Mouse (Mus musculus) mouse trophoblast stem cell (cell line): Measurements from ENCODE around the gene Spns1.
"Not testable (repeated sequence)": the region's sequence is repeated elsewhere in the genome, so short reads cannot be mapped to it uniquely, and the experiment has no call there.

Experiments
- in situ Hi-C, 2 experiments: fragments of 300-500 bp; cut with MseI, MboI; formaldehyde crosslinking; loops; 2 replicates in 1 of 2; 3 replicates in 1 of 2; pipeline ENCODE4 v1.15.1; 2025

The Spns1 gene

DNA sequence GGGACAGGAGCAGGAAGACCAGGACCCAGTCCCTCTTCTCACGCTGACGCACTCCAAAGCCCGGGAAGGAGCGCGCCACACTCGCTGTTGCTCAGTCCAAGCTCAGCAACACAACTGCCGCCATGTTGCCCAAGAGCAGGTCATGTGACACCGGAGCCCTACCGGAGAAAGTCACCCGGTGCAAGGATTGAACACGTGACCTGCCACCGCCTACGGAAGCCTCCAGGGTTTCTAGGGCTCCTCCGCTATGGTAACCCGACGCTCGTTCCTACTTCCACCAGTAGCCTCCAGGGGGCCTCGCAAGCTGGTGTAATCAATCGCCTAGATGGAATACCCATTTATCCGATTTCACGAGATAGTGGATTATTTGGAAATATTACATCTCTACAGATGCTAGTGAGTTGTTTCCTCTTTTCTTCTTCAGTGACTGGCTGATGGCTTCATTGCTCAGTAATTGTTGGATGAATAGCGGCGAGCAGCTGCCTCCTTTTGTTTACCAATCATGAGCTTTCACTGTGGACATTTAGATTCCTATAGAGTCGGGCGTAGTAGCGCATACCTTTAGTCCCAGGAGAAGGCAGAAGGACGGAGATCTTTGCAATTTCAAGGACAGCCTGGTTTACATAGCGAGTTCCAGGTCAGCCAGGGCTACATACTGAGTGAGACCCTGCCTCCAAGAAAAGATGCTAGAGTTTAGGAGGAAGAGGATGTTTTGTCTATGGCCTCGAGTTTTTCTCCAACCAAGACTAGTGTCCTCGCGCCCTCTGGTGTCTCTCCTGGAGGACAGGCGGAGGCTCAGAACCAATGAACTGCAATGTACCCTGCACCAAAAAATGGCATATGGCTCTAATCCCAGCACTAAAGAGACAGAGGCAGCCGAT is at the start of gene Spns1:
Gene Spns1 (minus strand): TSS at position 173 of the 881 bp plus-strand sequence.
- in situ Hi-C loops: loop anchor here (5.0 to 10.0 kb wide), 2 partner anchors 55 to 123 kb away; no protein-coding TSS in a partner anchor

DNA sequence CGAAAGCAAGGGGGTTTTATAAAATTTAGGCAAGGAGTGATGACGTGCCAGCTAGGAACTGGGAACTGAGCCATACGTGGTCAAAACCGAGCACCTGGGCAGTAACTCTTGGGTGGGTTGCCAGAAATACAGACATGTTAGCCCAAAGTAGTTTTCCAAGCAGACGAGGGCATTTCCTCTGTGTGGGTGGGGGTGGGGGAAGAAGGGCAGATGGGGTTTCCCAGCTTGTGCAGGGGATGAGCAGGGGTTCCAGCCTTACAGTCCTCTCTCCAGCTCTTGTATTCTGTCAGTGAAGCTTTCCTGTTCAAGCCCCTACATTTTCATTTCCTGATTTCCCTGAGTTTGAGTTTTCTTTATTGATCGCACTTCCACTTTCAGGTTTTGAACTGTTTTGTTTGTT is 46.9 kb upstream of the Spns1 start:
- in situ Hi-C loops: no loop called here

DNA sequence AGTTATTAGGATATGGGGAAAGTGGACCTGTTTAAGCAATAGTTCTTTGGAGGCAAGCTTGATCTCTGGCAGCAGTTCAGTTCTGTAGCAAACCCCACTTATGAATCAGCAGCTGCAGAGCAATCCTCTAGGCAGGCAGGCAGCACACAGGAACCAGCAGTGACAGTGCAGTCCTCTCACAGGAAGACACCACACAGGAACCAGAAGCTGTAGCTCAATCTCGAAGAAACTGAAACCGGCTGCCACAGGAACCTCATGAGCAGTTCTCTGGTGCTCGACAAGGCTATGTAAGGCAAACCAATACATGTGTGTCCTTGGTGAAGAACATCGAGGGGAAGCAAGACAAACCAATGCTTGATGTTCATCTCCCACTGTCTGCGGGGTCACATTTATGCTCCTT is 44.5 kb upstream of the Spns1 start:
- in situ Hi-C loops: no loop called here

DNA sequence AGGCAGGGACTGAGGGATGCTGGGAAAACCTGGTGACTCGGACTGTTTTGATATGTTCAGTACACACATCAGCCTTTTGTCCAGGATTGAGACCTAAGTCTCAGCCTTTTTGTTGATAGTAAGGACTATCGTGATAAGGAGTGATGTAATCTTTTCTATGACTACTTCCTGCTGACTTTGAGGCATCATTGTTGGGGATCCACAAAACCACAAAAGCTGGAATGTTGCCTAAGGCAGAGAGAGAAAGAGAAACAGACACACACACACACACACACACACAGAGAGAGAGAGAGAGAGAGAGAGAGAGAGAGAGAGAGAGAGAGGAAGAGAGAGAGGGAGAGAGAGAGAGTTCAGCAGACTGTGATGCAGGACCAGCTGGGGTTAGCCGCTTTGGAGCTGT is 41.2 kb upstream of the Spns1 start:
- in situ Hi-C loops: no loop called here

- in situ Hi-C loops: no loop called here
These were observed 40.4 kb upstream of the Spns1 start for GRCm38 (mm10) chr7:126417606-126418005.

GRCm38 (mm10) chr7:126417045-126417444 is 39.8 kb upstream of the Spns1 start:
- in situ Hi-C loops: no loop called here

DNA sequence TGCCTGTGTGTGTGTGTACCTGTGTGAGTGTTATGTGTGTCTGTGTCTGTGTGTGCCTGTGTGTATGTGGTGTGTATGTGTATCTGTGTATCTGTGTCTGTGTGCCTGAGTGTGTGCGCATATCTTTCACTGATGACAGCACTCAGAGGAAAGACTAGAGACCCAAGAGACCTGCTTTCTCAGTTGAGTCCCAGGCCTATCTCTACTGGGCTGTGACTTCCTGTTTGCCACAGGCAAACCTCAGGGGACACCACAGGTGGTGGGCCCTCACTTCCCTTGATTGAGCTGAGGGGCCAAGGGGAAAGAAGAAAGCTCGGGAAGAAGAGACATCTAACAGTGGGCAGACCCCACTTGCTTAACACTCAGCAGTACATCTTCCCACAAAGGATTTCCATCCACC is 39.4 kb upstream of the Spns1 start:
- in situ Hi-C loops: no loop called here

- in situ Hi-C loops: no loop called here
These were observed 37.5 kb upstream of the Spns1 start, which contains the start of gene Cd19 for GRCm38 (mm10) chr7:126414725-126415124. Gene Cd19 (minus strand): TSS chr7:126414889.

- in situ Hi-C loops: no loop called here
These were observed 33.8 kb upstream of the Spns1 start for GRCm38 (mm10) chr7:126411061-126411460.

DNA sequence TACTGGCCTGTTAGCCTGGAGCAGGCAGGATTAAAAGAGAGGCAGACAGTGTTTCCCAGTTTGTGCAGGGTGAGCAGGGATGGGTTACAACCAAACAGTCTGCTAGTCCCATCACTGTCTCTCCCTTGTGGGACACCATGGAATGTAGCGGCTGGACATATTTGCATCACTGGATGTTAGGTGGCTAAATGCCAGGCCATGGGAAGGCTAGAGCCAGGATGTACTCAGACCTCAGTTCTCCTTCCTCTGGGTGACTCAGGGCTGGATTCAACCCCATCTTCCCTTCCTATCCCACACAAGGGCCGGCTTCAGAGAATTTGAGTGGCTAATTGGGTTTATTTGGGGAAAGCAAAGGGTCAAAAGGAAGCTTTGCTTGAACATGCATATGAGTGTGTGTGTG is 31.4 kb upstream of the Spns1 start:
- in situ Hi-C loops: no loop called here

DNA sequence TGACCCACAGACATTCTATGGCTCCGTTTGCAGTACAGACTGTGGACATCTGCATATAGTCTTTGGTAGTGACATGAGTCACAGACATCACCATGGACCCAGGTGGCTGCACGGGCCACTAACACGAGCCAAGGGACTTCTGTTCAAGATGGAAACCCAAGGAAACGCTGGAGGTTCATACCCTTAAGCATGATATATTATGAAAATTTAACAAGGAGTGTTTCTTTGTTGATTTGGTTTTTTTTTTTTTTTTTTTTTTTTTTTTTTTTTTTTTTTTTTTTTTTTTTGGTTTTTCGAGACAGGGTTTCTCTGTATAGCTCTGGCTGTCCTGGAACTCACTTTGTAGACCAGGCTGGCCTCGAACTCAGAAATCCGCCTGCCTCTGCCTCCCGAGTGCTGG is 25.3 kb upstream of the Spns1 start:
- in situ Hi-C loops: not testable (repeated sequence)

DNA sequence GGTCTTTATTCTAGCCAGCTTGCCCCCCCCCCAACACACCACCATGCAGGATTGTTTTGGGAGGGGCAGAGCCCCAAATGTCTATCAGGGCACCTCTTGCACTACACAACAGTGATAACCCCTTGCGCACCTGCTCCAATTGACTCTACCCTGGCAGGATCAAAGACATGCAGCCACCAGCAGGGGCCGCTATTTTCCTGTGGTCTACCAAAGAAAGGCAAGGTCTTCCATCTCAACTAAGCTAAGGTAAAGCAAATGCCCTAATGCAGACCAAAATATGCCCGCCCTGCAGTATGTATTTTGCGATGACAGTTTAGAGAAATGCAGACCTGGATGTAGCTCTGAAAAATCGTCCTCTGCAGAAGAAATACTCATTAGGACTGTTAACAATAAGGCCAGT is 22.3 kb upstream of the Spns1 start:
- in situ Hi-C loops: no loop called here

GRCm38 (mm10) chr7:126397822-126398221 is 20.6 kb upstream of the Spns1 start:
- in situ Hi-C loops: no loop called here

- in situ Hi-C loops: no loop called here
These were observed 20.0 kb upstream of the Spns1 start for GRCm38 (mm10) chr7:126397221-126397620.

- in situ Hi-C loops: no loop called here
These were observed 19.3 kb upstream of the Spns1 start, which contains the start of gene Nfatc2ip for GRCm38 (mm10) chr7:126396298-126397119. Gene Nfatc2ip (minus strand): TSS chr7:126396737.

GRCm38 (mm10) chr7:126392086-126392884 is 15.0 kb upstream of the Spns1 start:
- in situ Hi-C loops: not testable (repeated sequence)

DNA sequence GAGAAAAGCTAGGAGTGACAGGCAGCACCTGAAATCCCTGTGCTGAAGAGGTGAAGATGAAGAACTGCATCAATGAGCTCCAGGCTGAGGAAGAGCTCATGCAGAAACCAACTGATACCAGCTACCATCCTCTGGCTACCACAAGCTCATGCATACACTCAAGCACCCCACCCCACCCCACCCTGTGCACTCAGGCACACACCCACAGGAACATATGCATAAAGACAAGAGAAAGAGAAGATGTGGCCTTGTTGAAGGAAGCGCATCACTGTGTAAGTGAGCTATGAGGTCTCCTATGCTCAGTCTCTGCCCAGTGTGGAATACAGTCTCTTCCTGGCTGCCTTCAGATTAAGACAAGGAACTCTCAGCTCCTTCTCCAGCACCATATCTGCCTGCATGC is 10.9 kb upstream of the Spns1 start:
- in situ Hi-C loops: no loop called here

GRCm38 (mm10) chr7:126383565-126383964 is 6.3 kb upstream of the Spns1 start:
- in situ Hi-C loops: no loop called here

- in situ Hi-C loops: loop anchor here (5.0 to 10.0 kb wide), 2 partner anchors 55 to 122 kb away; no protein-coding TSS in a partner anchor
These were observed 360 bp downstream of the Spns1 start for GRCm38 (mm10) chr7:126376903-126377277.

GRCm38 (mm10) chr7:126375012-126375411 is 2.2 kb downstream of the Spns1 start:
- in situ Hi-C loops: loop anchor here (5.0 to 10.0 kb wide), 2 partner anchors 53 to 120 kb away; no protein-coding TSS in a partner anchor

DNA sequence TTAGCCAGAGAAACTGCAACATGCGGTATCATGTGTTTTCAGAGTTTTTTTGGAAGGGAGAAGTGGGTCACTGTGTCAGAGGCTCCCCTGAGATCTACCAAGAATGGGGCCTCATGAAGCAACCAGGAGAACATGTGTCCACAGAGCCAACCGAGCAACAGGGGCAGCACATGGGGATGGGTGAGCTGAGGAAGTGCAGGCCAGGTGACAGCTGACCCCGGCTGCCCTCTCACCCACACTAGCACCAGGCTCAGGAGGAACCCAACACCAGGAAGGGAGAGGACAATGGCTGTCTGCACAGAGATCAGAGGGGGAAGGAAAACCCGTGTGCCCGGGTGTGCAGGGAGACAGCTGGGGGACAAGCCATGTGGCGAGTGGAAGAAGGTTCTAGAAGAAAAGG is 2.7 kb downstream of the Spns1 start:
- in situ Hi-C loops: loop anchor here in 1 of 2 experiments (10.0 kb wide), 1 partner anchor 120 kb away; no protein-coding TSS in a partner anchor
